Mouse (Mus musculus): ENCODE results near the gene Slc25a11. TPM values are rescaled to one million over a fixed set of nuclear protein-coding genes. Genes with fewer than 3 reads are reported as not detected.

Gene Slc25a11
- total and polyA plus RNA-seq, 2 experiments from 2014 or later = 154 to 168 TPM

DNA sequence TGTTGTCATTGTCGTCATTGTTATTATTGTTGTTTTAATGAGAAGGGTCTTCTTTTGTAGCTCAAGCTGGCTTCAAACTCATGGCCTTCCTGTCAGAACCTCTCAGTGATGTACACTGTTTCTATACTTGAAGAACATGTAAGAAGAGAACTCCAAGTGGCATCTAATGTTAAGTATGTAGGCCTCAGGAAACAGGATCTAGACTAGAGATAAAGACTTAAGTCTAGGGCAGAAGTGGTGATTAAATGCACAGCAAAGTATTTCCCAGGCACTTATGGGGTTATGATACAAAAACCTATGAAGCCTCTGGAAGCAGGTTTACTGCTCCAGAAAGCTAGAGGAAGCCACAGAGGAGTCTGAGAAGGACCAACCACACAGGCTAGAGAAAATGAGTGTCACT is 9.0 kb downstream of the Slc25a11 start:
- DNase-seq (ENCODE audit: low spot score) (no peak), ATAC-seq (no peak)
- WGBS = 90% methylated on average over 1 of the region's 1 CpGs
- Histone ChIP-seq H3K4me1 (ENCODE audit: insufficient read depth, low read length) (no peaks in the 10 kb centered on the region), H3K9ac (replicated peaks; ENCODE audit: low read length) (no peak overlapping the region), H3K27me3 (ENCODE audit: insufficient read depth, low read length) (no peaks in the 10 kb centered on the region), H3K27ac (no peak overlapping the region), H3K36me3 (ENCODE audit: insufficient read depth, low read length) (no peaks in the 10 kb centered on the region), H3K4me3 (ENCODE audit: low read length) (no peak overlapping the region), H3K9me3 (ENCODE audit: low read length) (no peaks in the 10 kb centered on the region), H3K4me2 (ENCODE audit: low read depth, low read length) (no peak overlapping the region)
- TF ChIP-seq CTCF (IDR thresholded peaks at IDR 0.05; ENCODE audit: low read depth) = no peak

DNA sequence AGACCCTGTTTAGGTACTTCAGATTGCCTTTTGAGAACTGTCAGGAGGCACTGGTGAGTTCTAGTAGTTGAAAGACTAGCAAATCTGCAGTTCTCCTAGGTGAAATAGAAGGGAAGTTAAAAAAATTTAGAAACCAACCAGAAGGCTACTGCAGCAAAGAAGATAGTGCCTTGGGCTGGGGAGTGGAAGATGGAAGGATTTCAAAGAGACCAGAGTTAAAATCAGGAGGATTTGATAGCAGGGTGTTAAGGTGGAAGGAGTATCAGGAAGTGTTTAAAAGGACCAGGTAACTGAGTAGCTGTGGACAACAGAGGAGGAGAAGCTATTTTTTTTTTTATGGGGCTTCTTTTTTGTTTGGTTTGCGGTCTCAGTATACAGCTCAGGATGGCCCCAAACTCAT is 9.5 kb downstream of the Slc25a11 start:
- Histone ChIP-seq H3K36me3 (ENCODE audit: insufficient read depth, low read length) (no peaks in the 10 kb centered on the region), H3K9ac (replicated peaks; ENCODE audit: low read length) (no peak overlapping the region), H3K9me3 (ENCODE audit: low read length) (no peaks in the 10 kb centered on the region), H3K27ac (no peak overlapping the region), H3K4me3 (ENCODE audit: low read length) (no peak overlapping the region), H3K4me2 (ENCODE audit: low read depth, low read length) (no peak overlapping the region), H3K4me1 (ENCODE audit: insufficient read depth, low read length) (no peaks in the 10 kb centered on the region), H3K27me3 (ENCODE audit: insufficient read depth, low read length) (no peaks in the 10 kb centered on the region)
- ATAC-seq (no peak), DNase-seq (ENCODE audit: low spot score) (no peak)
- WGBS = 92% methylated on average over 1 of the region's 1 CpGs
- TF ChIP-seq CTCF (IDR thresholded peaks at IDR 0.05; ENCODE audit: low read depth) = no peak

DNA sequence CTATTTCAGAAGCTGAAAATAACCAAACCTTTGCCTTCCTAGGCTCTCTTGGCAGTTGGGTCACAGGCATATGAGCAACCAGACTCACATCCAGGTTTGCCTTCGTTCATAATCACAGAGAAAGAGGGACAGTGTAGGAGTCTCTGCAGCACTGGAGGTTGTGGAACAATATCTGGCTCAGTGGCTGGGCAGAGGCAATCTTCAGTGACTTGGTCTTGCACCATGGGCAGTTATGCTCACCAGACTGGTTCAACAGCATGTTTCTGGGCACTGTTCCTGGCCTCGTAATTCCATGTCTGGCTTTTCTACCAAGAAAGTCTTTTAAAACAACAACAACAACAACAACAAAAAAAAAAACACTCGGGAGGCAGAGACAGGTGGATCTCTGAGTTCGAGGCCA is 11.7 kb downstream of the Slc25a11 start:
- 81% methylated on average over 4 of the region's 4 CpGs for WGBS
- no peak for TF ChIP-seq CTCF (IDR thresholded peaks at IDR 0.05; ENCODE audit: low read depth)
- no peak for DNase-seq (ENCODE audit: low spot score)
- Histone ChIP-seq H3K4me3 (ENCODE audit: low read length) (no peak overlapping the region), H3K36me3 (ENCODE audit: insufficient read depth, low read length) (no peaks in the 10 kb centered on the region), H3K9me3 (ENCODE audit: low read length) (no peaks in the 10 kb centered on the region), H3K27me3 (ENCODE audit: insufficient read depth, low read length) (no peaks in the 10 kb centered on the region), H3K27ac (no peak overlapping the region), H3K9ac (replicated peaks; ENCODE audit: low read length) (no peak overlapping the region), H3K4me1 (ENCODE audit: insufficient read depth, low read length) (no peaks in the 10 kb centered on the region), H3K4me2 (ENCODE audit: low read depth, low read length) (no peak overlapping the region)
- no peak for ATAC-seq

DNA sequence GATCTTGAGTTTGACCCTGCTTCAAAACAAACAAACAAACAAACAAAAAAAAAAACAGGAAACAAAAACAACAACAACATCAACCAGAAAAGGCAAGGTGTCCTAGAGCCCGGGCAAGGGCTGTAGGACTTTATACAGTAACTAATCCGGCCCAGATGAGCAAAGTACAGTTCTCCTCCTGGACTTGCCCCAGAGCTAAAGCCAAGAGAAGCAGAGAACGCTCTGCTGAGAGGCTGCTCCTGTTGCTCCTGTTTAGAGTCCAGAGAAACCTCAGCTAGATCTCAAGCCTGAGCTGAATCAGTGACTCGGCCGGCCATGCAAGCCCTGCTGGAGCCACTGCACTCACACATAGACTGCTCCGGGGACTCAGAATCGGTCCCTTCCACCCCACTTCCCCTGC is 17.1 kb downstream of the Slc25a11 start:
- TF ChIP-seq CTCF (IDR thresholded peaks at IDR 0.05; ENCODE audit: low read depth) = no peak
- 66% methylated on average over 7 of the region's 7 CpGs for WGBS
- Histone ChIP-seq H3K36me3 (ENCODE audit: insufficient read depth, low read length) (no peaks in the 10 kb centered on the region), H3K27me3 (ENCODE audit: insufficient read depth, low read length) (no peaks in the 10 kb centered on the region), H3K27ac (no peak overlapping the region), H3K9me3 (ENCODE audit: low read length) (no peaks in the 10 kb centered on the region), H3K4me2 (ENCODE audit: low read depth, low read length) (no peak overlapping the region), H3K4me3 (ENCODE audit: low read length) (no peak overlapping the region), H3K4me1 (ENCODE audit: insufficient read depth, low read length) (no peaks in the 10 kb centered on the region), H3K9ac (replicated peaks; ENCODE audit: low read length) (no peak overlapping the region)
- ATAC-seq = no peak
- DNase-seq (ENCODE audit: low spot score) = no peak

DNA sequence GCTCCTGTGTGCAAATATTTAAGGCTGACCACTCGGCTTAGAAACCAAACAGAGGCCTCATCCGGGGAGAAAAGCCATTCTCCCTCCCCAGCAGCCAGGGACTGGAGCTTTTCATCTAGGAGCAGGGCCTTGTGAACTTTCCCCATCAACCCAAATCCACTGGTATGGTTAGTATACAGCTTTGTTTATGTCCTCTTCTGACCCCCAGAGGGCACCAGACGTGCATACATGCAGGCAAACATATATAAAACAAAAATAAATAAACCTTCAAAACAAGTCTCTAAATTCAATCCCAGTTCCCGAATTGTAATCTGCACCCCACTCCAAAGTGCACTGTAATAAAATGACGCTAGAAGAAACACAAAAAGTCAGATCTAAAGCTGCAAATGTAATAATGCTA is 17.7 kb downstream of the Slc25a11 start:
- Histone ChIP-seq H3K4me1 (ENCODE audit: insufficient read depth, low read length) (no peaks in the 10 kb centered on the region), H3K27ac (no peak overlapping the region), H3K9ac (replicated peaks; ENCODE audit: low read length) (no peak overlapping the region), H3K9me3 (ENCODE audit: low read length) (no peaks in the 10 kb centered on the region), H3K27me3 (ENCODE audit: insufficient read depth, low read length) (no peaks in the 10 kb centered on the region), H3K4me2 (ENCODE audit: low read depth, low read length) (no peak overlapping the region), H3K4me3 (ENCODE audit: low read length) (no peak overlapping the region), H3K36me3 (ENCODE audit: insufficient read depth, low read length) (no peaks in the 10 kb centered on the region)
- DNase-seq (ENCODE audit: low spot score) (peak; percentile 23), ATAC-seq (no peak)
- peak; percentile 52 for TF ChIP-seq CTCF (IDR thresholded peaks at IDR 0.05; ENCODE audit: low read depth)
- 55% methylated on average over 5 of the region's 5 CpGs for WGBS

DNA sequence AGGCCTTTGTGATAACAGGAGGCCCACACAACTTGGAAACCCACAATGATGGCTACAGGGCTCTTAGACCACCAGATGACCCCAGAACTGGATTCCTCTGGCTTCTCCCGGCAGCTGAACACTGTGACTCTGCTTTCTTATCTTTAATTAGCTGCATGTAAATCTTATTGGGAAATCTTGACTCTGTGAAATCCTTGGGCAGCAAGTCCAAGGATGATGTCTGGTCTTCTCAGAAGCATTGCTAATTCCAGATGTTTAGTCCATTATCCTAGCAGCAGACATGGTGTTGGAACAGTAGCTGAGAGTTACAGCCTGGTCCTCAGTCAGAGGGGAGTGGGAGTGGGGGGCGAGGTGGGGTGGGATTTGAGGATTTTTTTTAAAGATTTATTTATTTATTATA is 18.8 kb downstream of the Slc25a11 start:
- DNase-seq (ENCODE audit: low spot score) (no peak), ATAC-seq (no peak)
- Histone ChIP-seq H3K36me3 (ENCODE audit: insufficient read depth, low read length) (no peaks in the 10 kb centered on the region), H3K27ac (no peak overlapping the region), H3K9ac (replicated peaks; ENCODE audit: low read length) (no peak overlapping the region), H3K27me3 (ENCODE audit: insufficient read depth, low read length) (no peaks in the 10 kb centered on the region), H3K4me2 (ENCODE audit: low read depth, low read length) (no peak overlapping the region), H3K9me3 (ENCODE audit: low read length) (no peaks in the 10 kb centered on the region), H3K4me3 (ENCODE audit: low read length) (no peak overlapping the region), H3K4me1 (ENCODE audit: insufficient read depth, low read length) (no peaks in the 10 kb centered on the region)
- 76% methylated on average over 2 of the region's 2 CpGs for WGBS
- TF ChIP-seq CTCF (IDR thresholded peaks at IDR 0.05; ENCODE audit: low read depth) = no peak

DNA sequence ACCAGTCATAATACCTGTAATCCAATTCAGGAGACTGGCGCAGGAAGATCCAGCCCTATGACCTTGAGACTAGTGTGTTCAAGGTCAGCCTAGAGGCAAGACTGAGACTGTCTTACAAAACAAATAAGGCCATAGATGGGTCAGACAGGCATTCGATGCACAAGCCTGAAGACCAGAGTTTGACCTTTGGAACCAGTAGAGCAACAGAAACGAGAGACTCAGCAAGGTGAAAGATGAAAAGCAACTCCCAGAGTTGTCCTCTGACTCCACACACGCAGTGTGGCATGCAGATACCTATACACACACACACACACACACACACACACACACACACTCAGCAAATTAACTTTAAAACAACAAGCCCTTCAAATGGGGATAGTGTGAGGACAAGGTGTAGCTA is 20.4 kb downstream of the Slc25a11 start:
- Histone ChIP-seq H3K4me1 (ENCODE audit: insufficient read depth, low read length) (no peaks in the 10 kb centered on the region), H3K9ac (replicated peaks; ENCODE audit: low read length) (no peak overlapping the region), H3K27me3 (ENCODE audit: insufficient read depth, low read length) (no peaks in the 10 kb centered on the region), H3K4me3 (ENCODE audit: low read length) (no peak overlapping the region), H3K4me2 (ENCODE audit: low read depth, low read length) (no peak overlapping the region), H3K27ac (no peak overlapping the region), H3K36me3 (ENCODE audit: insufficient read depth, low read length) (no peaks in the 10 kb centered on the region), H3K9me3 (ENCODE audit: low read length) (no peaks in the 10 kb centered on the region)
- WGBS = 74% methylated on average over 4 of the region's 4 CpGs
- ATAC-seq = no peak
- no peak for DNase-seq (ENCODE audit: low spot score)
- no peak for TF ChIP-seq CTCF (IDR thresholded peaks at IDR 0.05; ENCODE audit: low read depth)
